Mouse (Mus musculus) left cerebral cortex, postnatal 10 days (tissue): ENCODE measurements around the gene Tbc1d10c. TPM values are rescaled to one million over a fixed set of nuclear protein-coding genes. Genes with fewer than 3 reads are reported as not detected.

Experiments
- DNase-seq, 2 experiments: peaks; one replicate each; pipeline ENCODE4 v3.0.0; 2021 to 2022; ENCODE audit warnings: low spot score in 2 of 2, mixed read lengths in 1 of 2; ENCODE audit errors: extremely low spot score in 1 of 2
- intact Hi-C: fragments of 180-260 bp; cut with DNase I; formaldehyde crosslinking; loops from one replicate; pipeline ENCODE4 v1.15.1; 2025
- total RNA-seq, 2 experiments: library from RNA; stranded (reverse); gene quantifications; 2 replicates each; pipeline ENCODE4 v1.2.3; 2021

The Tbc1d10c gene
- total RNA-seq, 2 experiments from 2014 or later: 2.0 to 3.5 TPM

DNA sequence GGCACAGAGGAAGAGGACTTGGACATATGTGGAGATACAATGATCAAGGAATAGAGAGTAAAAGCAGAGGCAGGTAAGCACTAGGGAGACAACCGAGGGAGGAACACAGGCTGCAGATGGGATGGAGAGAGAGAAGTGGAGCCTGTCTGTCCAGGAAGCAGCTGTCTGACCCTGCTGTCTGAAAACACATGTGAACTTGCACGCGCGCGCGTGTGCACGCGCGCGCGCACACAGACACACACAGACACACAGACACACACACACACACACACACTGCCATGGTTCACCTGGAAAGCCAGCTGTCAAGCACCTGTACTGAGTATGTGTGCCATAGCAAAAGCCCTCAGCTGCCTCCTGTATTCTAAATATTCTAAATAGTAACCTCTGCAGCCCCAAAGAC, 27.2 kb upstream of the Tbc1d10c start:
- intact Hi-C loops: no loop called here

DNA sequence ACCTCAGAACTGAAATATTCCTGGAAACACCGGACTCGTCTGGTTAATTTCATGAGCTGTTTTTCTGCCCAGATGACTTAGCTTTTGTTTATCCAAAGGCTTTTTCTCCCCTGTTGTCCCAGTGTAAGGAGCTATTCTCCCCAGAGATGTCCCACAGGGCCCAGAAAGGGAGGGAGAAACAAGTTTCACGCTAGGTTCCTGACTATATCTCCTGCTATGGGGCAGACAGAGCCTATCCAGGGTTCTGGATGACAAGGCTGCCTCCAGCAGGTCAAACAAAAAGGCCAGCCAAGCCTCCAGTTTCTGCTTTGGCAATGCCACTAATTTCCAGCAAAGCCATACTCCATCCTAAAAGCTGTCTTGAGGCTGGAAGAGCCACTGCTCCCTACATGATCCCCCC, 26.8 kb upstream of the Tbc1d10c start:
- no peak for DNase-seq
- intact Hi-C loops: no loop called here

More for the DNA sequence above, 27.2 kb upstream of the Tbc1d10c start:
- DNase-seq: no peak

DNA sequence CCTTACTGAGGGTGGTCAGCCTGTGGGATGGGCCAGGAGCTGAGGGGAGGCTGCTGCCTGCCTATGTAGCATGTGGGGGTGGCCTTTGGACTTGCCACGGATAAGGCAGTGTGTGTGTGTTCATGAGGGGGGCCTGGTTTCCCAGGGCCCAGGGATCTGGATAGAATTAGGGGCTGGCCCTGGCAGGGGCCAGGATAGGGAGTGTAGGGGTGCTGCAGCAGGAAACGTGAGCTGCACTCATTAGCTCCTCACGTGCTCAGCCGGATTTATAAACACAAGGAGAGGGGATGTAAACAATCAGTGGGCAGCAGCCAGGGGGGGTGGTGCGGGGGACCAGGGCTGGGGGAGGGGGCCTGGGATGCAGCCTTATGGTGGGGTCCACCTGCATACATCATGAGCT, 26.1 kb upstream of the Tbc1d10c start:
- intact Hi-C loops: no loop called here

DNA sequence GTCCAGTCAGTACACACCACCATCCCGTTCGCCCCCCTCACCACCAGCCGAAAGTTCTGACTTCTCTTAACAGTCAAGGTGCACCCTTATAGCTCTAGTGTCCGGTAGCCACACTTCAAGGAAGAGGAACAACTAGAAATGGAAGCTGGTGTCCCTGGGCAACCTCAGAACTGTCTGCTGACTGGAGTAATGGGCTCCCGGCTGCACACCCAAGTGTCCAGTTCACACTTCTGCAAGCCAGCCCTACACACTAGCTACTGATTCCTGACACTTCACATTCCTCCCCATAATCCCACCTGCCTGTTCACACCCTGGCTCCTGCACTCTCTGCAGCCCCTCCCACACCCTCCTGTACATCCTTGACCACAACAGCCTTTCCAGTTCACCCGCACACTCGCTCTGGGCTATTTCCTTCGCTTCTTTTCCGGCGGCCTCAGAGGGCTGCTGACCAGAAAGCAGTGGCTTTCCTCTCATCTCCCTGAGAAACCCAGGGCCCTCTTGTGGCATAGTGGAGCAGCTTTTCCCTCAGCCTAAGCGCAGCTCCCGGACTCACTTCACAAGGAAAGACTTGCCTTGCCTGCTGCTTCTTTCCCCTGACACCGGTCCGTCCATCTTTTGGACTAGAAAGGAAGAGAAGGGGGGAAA, 25.1 kb upstream of the Tbc1d10c start:
- peak in 1 of 2 experiments; percentile 59 for DNase-seq
- intact Hi-C loops: no loop called here

More for the DNA sequence above, 26.1 kb upstream of the Tbc1d10c start:
- DNase-seq: no peak

DNA sequence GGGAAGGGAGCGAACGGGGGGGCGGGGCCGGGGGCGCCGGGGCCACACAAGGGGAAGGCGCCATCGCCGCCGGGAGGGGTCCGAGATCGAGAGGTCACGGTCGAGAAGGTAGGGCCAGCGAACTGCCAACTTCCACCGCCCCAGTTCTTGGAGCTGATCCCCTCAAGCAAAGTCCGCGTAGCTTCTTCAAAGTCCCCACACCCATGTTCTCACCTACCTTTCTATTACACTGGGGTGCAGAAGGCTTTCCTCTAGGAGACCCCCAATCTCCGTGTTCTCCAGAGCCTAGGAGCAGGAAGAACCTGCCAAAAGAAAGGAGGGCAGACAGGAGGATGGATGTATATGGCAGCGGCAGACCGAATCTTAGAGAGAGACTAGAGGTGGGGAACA, 24.4 kb upstream of the Tbc1d10c start:
- DNase-seq: no peak
- intact Hi-C loops: no loop called here

DNA sequence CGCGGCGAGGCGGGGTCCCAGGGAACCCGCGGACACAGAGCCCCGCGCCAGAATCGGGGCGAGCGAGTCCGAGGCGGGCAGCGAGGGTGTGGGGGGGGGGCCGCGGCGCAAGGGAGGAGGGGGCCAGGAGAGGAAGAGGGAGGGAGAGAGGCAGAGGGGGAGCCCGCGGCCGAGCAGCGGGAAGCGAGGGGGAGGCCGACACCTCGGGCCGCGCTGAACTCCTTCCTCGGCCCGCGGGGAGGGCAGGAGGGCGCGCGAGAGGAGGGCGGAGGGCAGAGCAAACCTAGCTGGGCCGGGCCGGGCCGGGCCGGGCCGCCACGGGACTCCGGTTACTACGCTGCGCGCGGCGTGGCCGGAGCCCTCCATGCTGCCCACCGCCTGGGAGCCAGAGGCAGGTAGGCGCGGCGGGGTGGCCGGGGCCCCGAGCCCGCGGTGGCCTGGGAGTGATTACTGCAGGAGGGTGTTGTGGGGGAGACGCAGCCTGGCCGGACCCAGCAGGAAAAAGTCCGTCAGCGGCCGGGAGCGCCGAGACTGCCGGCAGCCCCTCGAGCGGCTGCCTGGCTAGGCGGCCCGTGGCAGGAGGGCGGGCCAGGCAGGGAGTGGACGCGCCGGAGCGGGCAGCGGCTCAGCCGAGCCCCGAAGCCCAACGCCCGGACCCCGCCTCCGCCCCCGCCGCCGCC, 23.8 kb upstream of the Tbc1d10c start:
- intact Hi-C loops: no loop called here
- no peak for DNase-seq

DNA sequence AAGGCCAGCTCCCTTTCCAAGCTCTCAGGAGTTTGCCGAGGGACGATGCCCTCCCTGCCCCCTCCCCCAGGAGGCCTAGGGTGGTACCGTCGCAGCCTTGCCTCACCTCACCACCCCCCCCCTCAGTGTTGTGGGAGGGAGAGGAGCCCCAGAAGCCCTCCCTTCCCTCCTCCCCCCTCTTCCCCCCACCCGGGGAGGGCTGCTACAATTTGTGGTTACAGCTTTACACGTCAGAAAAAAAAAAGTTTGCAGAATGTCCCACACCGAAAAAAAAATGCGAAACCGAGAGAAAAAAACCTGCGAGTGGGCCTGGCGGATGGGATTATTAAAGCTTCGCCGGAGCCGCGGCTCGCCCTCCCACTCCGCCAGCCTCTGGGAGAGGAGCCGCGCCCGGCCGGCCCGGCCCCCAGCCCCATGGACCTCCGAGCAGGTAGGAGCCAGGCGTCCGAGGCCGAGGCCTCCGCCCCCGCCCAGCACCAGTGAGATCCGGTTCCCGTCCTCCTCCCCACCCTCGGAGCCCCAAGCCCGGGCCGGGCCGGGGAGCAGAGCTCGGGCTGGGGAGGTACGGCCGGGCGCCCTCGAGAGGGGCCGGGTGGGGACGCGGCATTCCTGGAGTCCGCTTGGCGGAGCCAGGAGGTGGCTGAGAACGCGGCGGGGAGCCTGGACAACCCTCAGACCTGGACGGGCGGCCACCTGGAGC, 23.1 kb upstream of the Tbc1d10c start, which contains the start of the genes Clcf1 and AC109138.7:
Clcf1 (plus strand) TSS at position 168 of the 700 bp plus-strand sequence.
AC109138.7 (plus strand) TSS at position 287 of the 700 bp plus-strand sequence.
- peak in 1 of 2 experiments; percentile 61 for DNase-seq
- intact Hi-C loops: no loop called here

DNA sequence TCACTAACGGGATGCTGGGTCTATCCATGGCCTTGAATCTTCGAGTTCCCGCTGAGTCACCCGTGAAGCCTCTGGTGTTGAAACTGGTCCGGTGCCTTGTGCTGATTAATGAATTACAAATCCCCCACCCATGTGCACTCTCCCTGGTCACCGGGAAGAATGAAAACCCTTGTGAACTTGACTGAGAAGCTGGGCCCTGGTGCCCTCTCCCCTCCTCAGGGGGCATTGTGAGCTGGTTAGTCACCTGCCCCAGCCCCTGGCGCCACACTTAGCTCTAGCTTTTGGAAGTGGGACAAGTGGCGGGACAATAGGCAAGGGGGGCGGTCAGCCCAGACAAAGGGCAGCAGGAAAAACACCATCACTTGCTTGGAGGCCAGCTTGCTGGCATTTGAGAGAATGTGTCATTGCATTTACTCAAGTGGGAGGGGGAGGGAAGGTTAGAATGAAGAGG, 22.5 kb upstream of the Tbc1d10c start:
- no peak for DNase-seq
- intact Hi-C loops: no loop called here

DNA sequence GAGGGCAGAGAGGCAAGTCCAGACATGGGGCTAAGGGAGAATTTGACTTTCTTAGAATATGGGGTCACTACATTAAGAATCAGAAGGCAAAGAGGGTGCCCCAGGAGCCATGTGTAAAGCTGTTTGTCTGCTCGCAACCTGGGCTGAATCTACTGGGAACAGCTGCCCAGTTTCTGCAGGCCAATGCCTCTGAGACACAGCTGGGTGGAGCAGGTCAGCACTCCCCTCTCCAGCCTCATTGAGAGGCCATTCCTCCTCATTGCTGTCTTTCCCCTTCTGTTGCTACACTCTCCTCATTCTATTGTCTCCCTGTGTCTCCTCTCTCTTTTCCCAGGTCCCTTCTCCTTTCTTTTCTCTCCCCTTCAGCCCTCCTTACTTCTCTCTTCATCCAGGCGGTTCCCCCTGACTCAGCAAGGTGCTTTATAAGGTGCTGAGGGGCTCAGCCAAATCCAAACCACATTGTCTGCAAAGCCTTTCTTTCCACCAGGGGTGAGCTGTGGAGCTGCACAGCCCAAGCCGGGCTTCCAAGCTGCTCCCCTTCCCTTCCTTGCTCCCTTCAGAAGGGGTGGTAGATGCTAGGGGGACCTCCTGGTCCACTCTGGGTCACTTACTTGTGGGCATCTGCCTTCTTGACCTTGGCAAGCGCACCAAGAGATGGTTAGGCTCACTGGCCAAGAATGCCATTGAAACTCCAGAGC, 21.0 kb upstream of the Tbc1d10c start:
- no peak for DNase-seq
- intact Hi-C loops: no loop called here

DNA sequence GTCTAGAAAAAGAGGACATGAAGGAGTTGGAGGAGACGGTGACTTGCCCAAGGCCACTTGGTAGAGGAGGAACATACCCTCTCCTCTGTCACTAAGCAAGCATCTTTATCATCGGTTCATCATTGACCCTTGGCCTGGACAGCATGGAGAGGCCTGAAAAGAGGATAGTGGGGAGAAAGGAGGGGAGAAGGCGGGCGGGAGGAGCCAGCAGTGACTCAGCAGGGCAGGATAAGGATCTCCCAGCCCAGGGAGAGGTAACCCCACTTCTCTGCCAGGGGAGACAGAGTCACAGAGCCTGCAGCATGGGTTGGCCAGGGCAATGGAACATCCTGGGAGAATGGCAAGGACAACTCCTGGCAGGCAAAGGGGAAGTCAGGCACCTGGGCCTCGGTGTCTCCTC, 17.5 kb upstream of the Tbc1d10c start:
- intact Hi-C loops: no loop called here
- no peak for DNase-seq

DNA sequence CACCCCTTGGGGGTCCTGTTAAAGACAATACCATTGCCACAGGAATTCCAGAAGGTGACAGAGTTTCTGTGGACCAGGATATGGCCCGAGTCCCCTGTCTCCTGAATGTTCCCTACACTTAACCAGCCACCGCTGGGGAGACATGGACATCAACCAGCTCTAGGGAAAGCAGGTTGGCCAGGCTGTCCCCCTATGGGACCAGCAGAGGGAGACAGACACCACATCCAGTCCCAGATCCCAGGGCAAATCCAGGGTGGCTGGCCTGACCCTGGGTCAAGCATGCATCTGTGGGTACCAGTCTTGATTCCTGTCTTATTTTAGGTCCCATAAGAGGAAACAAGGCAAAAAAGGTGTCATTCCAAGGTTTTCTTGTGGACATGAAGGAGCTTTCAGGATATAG, 15.9 kb upstream of the Tbc1d10c start:
- DNase-seq: peak in 1 of 2 experiments; percentile 75
- intact Hi-C loops: loop anchor here (2.0 kb wide), 1 partner anchor 22 kb away; no protein-coding TSS in a partner anchor

DNA sequence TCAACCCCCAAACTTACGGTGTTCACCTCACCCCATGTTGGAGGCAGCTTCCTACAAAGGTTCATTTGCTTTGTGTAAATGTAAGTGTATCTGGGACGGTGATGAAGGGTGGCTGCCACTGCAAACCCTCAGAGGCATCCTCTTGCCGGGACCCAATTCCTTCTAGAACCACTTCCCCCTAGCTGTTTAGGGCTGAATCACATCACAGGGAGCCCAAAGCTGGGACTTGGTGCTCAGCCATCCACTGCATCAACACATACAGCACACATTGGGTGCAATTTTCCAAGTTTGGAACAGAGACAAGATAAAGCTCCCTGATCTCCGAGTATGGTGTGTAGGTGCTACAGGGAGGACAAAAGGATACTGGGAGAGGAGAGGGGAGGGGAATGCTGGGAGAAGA, 13.8 kb upstream of the Tbc1d10c start:
- intact Hi-C loops: loop anchor here (5.0 kb wide), 1 partner anchor 78 kb away; the partner anchor contains the start of gene Aip

DNA sequence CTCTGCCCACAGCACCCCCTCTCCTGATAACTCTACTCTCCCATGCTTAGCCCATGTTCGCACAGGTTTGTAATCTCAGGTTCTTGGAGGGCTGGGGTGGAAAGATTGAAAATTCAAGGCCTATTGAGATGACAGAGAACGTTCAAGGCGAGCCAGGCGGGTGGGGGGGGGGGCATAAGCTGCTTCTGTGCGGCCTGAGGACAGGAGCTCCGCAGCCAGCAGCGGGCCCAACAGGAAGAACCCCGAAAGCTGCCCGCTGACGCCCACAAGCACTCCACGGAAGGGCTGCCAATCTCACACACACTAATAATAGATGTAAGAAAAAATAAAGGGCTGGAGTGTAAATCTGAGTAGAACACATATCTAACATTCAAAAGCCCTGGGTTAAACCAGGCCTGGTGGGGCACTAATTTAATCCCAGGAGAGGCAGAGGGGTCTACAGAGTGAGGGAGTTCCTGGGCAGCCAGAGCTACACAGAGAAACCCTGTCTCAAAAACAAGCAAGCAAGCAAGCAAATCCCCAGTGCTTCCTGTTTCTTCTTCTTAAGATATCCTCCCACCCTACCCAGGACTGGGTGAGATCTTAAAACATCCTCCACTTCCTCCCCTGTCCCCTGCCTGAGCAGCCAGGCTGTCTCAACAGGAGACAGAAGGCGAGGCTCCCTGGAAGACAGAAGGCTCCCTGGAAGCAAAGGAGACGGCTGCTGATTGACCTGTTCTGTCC, 12.7 kb upstream of the Tbc1d10c start:
- DNase-seq: no peak
- intact Hi-C loops: loop anchor here (5.0 kb wide), 1 partner anchor 76 kb away; the partner anchor contains the start of gene Aip

More for the DNA sequence above, 13.8 kb upstream of the Tbc1d10c start:
- no peak for DNase-seq

DNA sequence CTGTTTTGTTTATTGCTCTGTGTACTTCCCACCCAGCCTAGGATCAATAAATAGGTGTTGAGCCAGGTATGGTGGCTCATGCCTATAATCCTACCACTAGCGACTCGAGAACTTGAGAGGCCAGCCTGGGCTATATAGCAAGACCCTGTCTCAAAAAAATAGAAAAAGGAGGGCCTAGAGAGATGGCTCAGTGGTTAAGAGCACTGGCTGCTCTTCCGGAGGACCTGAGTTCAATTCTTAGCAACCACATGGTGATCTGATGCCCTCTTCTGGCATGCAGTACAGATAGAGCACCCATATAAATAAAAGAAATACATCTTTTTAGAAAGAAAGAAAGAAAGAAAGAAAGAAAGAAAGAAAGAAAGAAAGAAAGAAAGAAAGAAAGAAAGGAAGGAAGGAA, 12.1 kb upstream of the Tbc1d10c start:
- no peak for DNase-seq
- intact Hi-C loops: loop anchor here (5.0 kb wide), 1 partner anchor 76 kb away; the partner anchor contains the start of gene Aip

DNA sequence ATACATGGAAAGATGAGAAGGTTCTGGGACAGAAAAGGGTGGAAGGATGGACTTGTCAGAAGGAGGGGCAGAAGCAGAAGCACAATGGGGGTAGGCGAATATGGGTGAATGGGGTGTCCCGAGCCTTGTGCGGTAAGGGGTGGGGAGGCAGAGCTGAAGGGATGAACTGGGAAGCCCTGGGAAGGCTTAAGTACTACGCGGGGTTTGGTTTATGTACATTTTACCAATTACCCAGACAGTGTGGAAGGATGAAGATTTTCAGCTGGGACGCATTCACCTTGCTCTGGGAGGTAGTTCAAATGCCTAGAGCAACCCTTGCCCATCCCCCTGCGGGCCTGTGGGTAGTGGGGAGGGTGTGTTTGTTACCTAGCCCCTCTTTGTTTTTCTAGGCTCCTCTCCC, 11.1 kb upstream of the Tbc1d10c start:
- intact Hi-C loops: loop anchor here (5.0 kb wide), 1 partner anchor 75 kb away; the partner anchor contains the start of gene Aip
- no peak for DNase-seq

DNA sequence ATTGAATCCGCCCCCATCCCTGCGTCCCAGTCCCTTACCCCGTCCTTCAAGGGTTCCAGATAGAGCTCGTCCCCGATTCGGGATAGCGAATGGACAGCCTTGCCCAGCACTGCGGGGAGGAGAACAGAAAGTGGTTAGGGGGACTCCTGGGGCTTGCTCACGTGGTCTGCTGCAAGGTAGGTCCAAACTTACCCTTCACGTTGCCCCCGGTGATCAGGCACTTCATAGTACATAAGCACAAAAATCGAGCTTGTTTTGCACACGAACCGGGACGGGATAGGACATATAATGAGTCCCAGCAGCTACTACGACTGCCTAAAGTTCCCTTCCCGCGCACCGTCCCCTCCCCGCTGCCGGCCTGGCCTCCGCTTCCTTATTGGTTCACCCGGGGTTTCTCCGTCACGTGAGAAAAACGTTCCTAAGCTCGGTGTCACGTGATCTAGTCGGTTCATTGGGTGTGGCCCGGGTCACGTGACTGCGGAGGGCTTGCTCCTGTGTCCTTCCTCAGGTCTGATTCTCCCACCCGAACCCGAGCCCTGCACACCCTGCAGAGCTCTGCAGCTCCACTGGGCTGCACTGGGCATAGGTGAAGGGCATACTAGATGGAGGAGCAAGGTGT, 10.3 kb upstream of the Tbc1d10c start, which contains the start of gene Rad9a:
Rad9a (minus strand) TSS at position 372 of the 619 bp plus-strand sequence.
- peak; percentile 95 to 98 for DNase-seq
- intact Hi-C loops: loop anchor here (5.0 kb wide), 1 partner anchor 74 kb away; the partner anchor contains the start of gene Aip

DNA sequence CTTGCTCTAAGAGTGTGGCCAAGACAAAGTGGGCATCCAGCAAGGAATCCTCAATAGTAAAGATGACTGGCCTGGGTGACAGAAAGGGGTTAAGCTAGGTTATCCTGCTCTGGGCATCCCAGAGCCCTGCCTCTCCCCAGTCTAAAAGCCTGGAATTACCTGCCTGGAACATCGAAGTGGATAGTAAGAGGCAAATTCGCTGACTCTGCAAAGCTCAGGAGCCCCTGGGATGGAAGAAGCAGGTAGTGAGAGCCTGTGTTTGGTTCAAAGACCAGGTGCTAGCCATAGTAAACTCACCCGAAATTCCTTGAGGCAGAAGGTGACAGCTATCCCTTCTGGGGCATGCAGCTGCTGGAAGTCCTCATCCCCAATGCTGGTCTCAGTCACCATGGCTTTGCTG, 6.1 kb upstream of the Tbc1d10c start:
- intact Hi-C loops: no loop called here

DNA sequence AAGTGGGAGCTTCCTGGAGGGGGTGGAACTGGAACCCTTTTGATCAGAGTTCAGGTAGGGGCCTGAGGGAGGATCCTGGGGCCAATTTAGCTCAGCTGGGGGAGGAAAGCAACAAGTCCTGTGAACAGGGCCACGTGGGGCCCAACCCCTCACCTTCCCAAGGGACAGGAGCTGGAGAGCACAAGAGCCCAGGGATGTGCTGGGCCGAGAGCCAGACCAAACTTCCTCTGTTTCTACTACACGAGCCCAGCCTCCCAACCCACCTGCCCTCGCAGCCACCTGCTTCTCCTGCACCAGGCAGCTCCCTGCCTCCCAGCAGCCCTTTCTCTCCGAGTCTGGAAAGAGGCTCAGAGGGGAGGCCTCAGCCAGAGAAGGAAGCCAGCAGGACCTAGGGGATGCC, 5.5 kb upstream of the Tbc1d10c start:
- peak in 1 of 2 experiments; percentile 74 for DNase-seq

More for the DNA sequence above, 6.1 kb upstream of the Tbc1d10c start:
- no peak for DNase-seq

More for the DNA sequence above, 5.5 kb upstream of the Tbc1d10c start:
- intact Hi-C loops: no loop called here
